Mouse (Mus musculus) left cerebral cortex, postnatal 4 days (tissue): Measurements from ENCODE around the gene Gpd1. TPM values are rescaled to one million over a fixed set of nuclear protein-coding genes. Genes with fewer than 3 reads are reported as not detected.

Source experiments
- DNase-seq: peaks from one replicate; pipeline ENCODE4 v3.0.0-alpha.2; 2022
- intact Hi-C: fragments of 180-260 bp; cut with DNase I; formaldehyde crosslinking; loops from one replicate; pipeline ENCODE4 v1.15.1; 2025
- total RNA-seq, 2 experiments: library from RNA; stranded (reverse); gene quantifications; 2 replicates each; pipeline ENCODE4 v1.2.3; 2021

Gene Gpd1
- total RNA-seq = 1 to 10 TPM; 6.7 to 6.8 TPM

GRCm38 (mm10) chr15:99717386-99718334 lies at the start of gene Gpd1:
Gene Gpd1, plus strand, starts transcription at chr15:99717515.
- intact Hi-C loops = loop anchor here (10.0 kb wide), 1 partner anchor 187 kb away; no protein-coding TSS in a partner anchor

GRCm38 (mm10) chr15:99667544-99667943 lies 49.8 kb upstream of the Gpd1 start:
- intact Hi-C loops = loop anchor here (5.0 kb wide), 1 partner anchor 170 kb away; no protein-coding TSS in a partner anchor
- no peak for DNase-seq

More at GRCm38 (mm10) chr15:99717386-99718334, at the start of gene Gpd1:
- DNase-seq = peak; percentile 57

- peak; percentile 85 for DNase-seq
- intact Hi-C loops = loop anchor here (1.0 to 5.0 kb wide), 2 partner anchors 73 to 172 kb away; no protein-coding TSS in a partner anchor
These were observed 48.4 kb upstream of the Gpd1 start for GRCm38 (mm10) chr15:99668881-99669280.

GRCm38 (mm10) chr15:99669392-99669791 lies 47.9 kb upstream of the Gpd1 start:
- intact Hi-C loops = loop anchor here (1.0 to 5.0 kb wide), 2 partner anchors 73 to 172 kb away; no protein-coding TSS in a partner anchor
- no peak for DNase-seq

GRCm38 (mm10) chr15:99670154-99670821 lies 47.0 kb upstream of the Gpd1 start, which contains the start of gene Asic1:
Gene Asic1, plus strand, starts transcription at chr15:99670368.
- intact Hi-C loops = no loop called here
- peak; percentile 64 for DNase-seq

- no peak for DNase-seq
- intact Hi-C loops = no loop called here
These were observed 46.2 kb upstream of the Gpd1 start for GRCm38 (mm10) chr15:99670964-99671670.

- DNase-seq = no peak
- intact Hi-C loops = no loop called here
These were observed 45.5 kb upstream of the Gpd1 start for GRCm38 (mm10) chr15:99671783-99672182.

- intact Hi-C loops = no loop called here
- DNase-seq = no peak
These were observed 42.4 kb upstream of the Gpd1 start for GRCm38 (mm10) chr15:99674866-99675265.

GRCm38 (mm10) chr15:99677089-99677488 lies 40.2 kb upstream of the Gpd1 start:
- intact Hi-C loops = no loop called here
- peak; percentile 90 for DNase-seq

GRCm38 (mm10) chr15:99678063-99678800 lies 39.1 kb upstream of the Gpd1 start:
- no peak for DNase-seq
- intact Hi-C loops = no loop called here

- intact Hi-C loops = no loop called here
- no peak for DNase-seq
These were observed 38.3 kb upstream of the Gpd1 start for GRCm38 (mm10) chr15:99679008-99679407.

GRCm38 (mm10) chr15:99682880-99683279 lies 34.4 kb upstream of the Gpd1 start:
- intact Hi-C loops = no loop called here
- DNase-seq = no peak

GRCm38 (mm10) chr15:99684156-99684555 lies 33.2 kb upstream of the Gpd1 start:
- no peak for DNase-seq
- intact Hi-C loops = no loop called here

- peak; percentile 54 for DNase-seq
- intact Hi-C loops = loop anchor here (5.0 kb wide), 1 partner anchor 91 kb away; no protein-coding TSS in a partner anchor
These were observed 28.6 kb upstream of the Gpd1 start for GRCm38 (mm10) chr15:99688712-99689111.

- intact Hi-C loops = no loop called here
- no peak for DNase-seq
These were observed 26.4 kb upstream of the Gpd1 start for GRCm38 (mm10) chr15:99690924-99691323.

GRCm38 (mm10) chr15:99691976-99692375 lies 25.3 kb upstream of the Gpd1 start:
- intact Hi-C loops = no loop called here
- no peak for DNase-seq

GRCm38 (mm10) chr15:99697309-99697708 lies 20.0 kb upstream of the Gpd1 start:
- DNase-seq = no peak
- intact Hi-C loops = no loop called here

GRCm38 (mm10) chr15:99698533-99699085 lies 18.7 kb upstream of the Gpd1 start:
- DNase-seq = no peak
- intact Hi-C loops = no loop called here

GRCm38 (mm10) chr15:99699715-99700114 lies 17.6 kb upstream of the Gpd1 start:
- intact Hi-C loops = no loop called here
- DNase-seq = no peak
